Mouse (Mus musculus): ENCODE measurements around the gene 1700109H08Rik. TPM values are rescaled to one million over a fixed set of nuclear protein-coding genes. Genes with fewer than 3 reads are reported as not detected.
"Not testable (repeated sequence)": the region's sequence is repeated elsewhere in the genome, so short reads cannot be mapped to it uniquely, and the experiment has no call there.

1700109H08Rik gene
- 2.5 and 3.1 TPM in 2 replicates for polyA plus RNA-seq (2015; fragmentation: Nextera tagmentation; extraction: Ambion mirVana)

DNA sequence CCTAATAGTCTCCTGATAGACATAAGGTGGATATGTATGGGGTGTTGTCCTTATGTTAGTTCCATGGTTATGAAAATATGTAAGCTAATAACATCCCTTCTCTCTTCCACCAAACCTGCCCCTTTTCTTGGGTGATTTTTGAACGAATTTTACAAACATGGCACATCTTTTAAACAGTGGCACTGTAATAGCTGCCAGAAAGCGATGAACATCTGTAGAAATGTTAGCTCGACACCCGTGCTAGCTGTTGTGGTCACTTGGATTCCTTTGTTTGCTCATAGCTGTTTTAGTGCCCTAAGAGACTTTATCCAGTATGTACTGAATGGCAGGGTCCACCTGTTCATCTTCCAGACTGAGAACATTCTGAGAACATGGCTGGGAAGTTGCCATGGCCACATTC, at the start of gene 1700109H08Rik:
Gene 1700109H08Rik (plus strand): TSS at position 301 of the 400 bp plus-strand sequence.
- Histone ChIP-seq H3K4me1 (replicated peaks; ENCODE audit: control insufficient read depth, insufficient read depth, low read length) (no peaks in the 10 kb centered on the region), H3K4me3 (ENCODE audit: low read length) (no peak within 1 kb of the TSS), H3K36me3 (ENCODE audit: control insufficient read depth, insufficient read depth, low read length) (peaks cover 70% of the 10 kb centered on the region), H3K4me2 (ENCODE audit: low read depth, low read length) (no peak within 1 kb of the TSS), H3K9me3 (ENCODE audit: control insufficient read depth, low read length) (peaks cover 5% of the 10 kb centered on the region), H3K27ac (ENCODE audit: low read length) (no peak within 1 kb of the TSS), H3K27me3 (ENCODE audit: control insufficient read depth, insufficient read depth, low read depth, low read length) (no peaks in the 10 kb centered on the region), H3K9ac (ENCODE audit: low read length) (no peak within 1 kb of the TSS)
- no peak for ATAC-seq (ENCODE audit: low read depth)
- WGBS = 93% methylated on average over 4 of the region's 4 CpGs

GRCm38 (mm10) chr5:3521741-3522140, 49.6 kb upstream of the 1700109H08Rik start:
- no peaks in the 10 kb centered on the region for H3K9me3 ChIP-seq (ENCODE audit: control insufficient read depth, low read length)
- no peak for ATAC-seq (ENCODE audit: low read depth)
- no peaks in the 10 kb centered on the region for H3K27me3 ChIP-seq (ENCODE audit: control insufficient read depth, insufficient read depth, low read depth, low read length)
- H3K4me1 ChIP-seq (replicated peaks; ENCODE audit: control insufficient read depth, insufficient read depth, low read length) = no peaks in the 10 kb centered on the region
- no peak overlapping the region for H3K27ac ChIP-seq (ENCODE audit: low read length)
- H3K4me3 ChIP-seq (ENCODE audit: low read length) = no peak overlapping the region
- H3K9ac ChIP-seq (ENCODE audit: low read length) = no peak overlapping the region
- H3K36me3 ChIP-seq (ENCODE audit: control insufficient read depth, insufficient read depth, low read length) = peaks cover 16% of the 10 kb centered on the region
- WGBS = 91% methylated on average over 12 of the region's 12 CpGs
- no peak overlapping the region for H3K4me2 ChIP-seq (ENCODE audit: low read depth, low read length)

- Histone ChIP-seq H3K27me3 (ENCODE audit: control insufficient read depth, insufficient read depth, low read depth, low read length) (no peaks in the 10 kb centered on the region), H3K9me3 (ENCODE audit: control insufficient read depth, low read length) (no peaks in the 10 kb centered on the region), H3K4me3 (ENCODE audit: low read length) (no peak overlapping the region), H3K4me2 (ENCODE audit: low read depth, low read length) (no peak overlapping the region), H3K9ac (ENCODE audit: low read length) (no peak overlapping the region), H3K36me3 (ENCODE audit: control insufficient read depth, insufficient read depth, low read length) (peaks cover 16% of the 10 kb centered on the region), H3K27ac (ENCODE audit: low read length) (no peak overlapping the region), H3K4me1 (replicated peaks; ENCODE audit: control insufficient read depth, insufficient read depth, low read length) (no peaks in the 10 kb centered on the region)
- no peak for ATAC-seq (ENCODE audit: low read depth)
- WGBS = 85% methylated on average over 10 of the region's 10 CpGs
These were observed 48.5 kb upstream of the 1700109H08Rik start for GRCm38 (mm10) chr5:3522826-3523225.

DNA sequence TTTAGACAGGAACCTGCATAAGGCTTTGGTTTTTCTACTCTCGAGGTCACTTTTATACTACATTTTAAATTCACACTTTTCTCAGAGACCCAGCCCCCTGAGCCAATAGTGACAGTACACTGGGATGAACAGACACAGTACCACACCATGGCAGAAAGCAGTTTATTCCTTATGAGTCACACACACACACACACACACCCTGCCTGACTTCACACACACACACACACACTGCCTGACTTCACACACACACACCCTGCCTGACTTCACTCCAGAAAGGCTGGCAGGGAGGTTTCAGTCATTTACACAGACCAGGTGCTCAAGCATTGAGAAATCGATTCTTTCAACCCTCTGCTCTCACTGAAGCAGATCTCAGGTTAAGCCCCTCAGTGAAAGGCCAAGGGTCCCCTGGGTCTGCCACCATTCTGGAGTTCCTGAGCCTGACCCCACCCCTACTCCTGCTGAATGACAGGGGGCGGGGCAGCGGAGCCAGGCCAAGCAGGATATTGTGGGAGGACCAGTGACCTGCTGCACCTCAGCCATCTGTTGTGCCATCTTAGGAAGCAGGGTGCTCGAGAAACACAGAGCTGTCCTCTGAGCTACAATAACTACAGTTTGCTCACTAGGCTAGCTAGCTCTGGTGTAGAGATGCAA, 44.2 kb upstream of the 1700109H08Rik start:
- no peaks in the 10 kb centered on the region for H3K27me3 ChIP-seq (ENCODE audit: control insufficient read depth, insufficient read depth, low read depth, low read length)
- no peak overlapping the region for H3K4me3 ChIP-seq (ENCODE audit: low read length)
- no peak overlapping the region for H3K4me2 ChIP-seq (ENCODE audit: low read depth, low read length)
- no peak overlapping the region for H3K9ac ChIP-seq (ENCODE audit: low read length)
- no peak overlapping the region for H3K27ac ChIP-seq (ENCODE audit: low read length)
- no peaks in the 10 kb centered on the region for H3K4me1 ChIP-seq (replicated peaks; ENCODE audit: control insufficient read depth, insufficient read depth, low read length)
- 53% methylated on average over 5 of the region's 5 CpGs for WGBS
- H3K9me3 ChIP-seq (ENCODE audit: control insufficient read depth, low read length) = no peaks in the 10 kb centered on the region
- 0 out of 2 replicates have a peak, but pooled peaks have one; percentile 45 for ATAC-seq (ENCODE audit: low read depth)
- H3K36me3 ChIP-seq (ENCODE audit: control insufficient read depth, insufficient read depth, low read length) = peaks cover 2% of the 10 kb centered on the region; the same call in 1 of the 2 replicates

DNA sequence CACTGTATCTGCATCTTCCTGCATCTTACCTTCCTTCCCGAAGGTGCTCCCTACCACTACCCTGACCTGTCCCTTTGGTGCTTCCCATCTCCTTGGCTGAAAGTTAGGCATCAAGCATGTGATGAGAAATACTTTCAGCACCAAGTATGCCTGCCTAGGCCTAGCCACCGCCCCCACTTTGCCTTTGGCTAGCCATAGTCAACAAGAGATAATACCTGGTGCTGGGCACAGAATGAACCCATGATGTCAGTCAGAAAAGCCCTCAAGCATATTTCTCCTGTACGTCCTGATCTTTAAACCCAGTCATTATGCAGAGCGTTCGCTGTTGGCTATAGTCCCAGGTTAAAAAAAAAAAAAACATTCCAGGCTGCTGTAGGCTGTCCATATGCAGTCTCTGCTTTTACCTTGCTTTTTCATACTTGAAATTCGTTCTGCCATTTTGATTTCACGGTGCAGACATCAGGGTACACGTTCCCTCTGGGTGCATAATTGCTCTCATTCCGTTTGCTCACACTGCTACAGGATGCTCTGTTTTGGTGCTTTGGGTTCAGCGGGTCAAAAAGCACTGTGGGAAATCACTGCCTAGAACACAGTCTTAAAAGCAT, 41.7 kb upstream of the 1700109H08Rik start:
- Histone ChIP-seq H3K9ac (ENCODE audit: low read length) (no peak overlapping the region), H3K36me3 (ENCODE audit: control insufficient read depth, insufficient read depth, low read length) (no peaks in the 10 kb centered on the region), H3K9me3 (ENCODE audit: control insufficient read depth, low read length) (no peaks in the 10 kb centered on the region), H3K4me2 (ENCODE audit: low read depth, low read length) (no peak overlapping the region), H3K4me3 (ENCODE audit: low read length) (no peak overlapping the region), H3K4me1 (replicated peaks; ENCODE audit: control insufficient read depth, insufficient read depth, low read length) (no peaks in the 10 kb centered on the region), H3K27ac (ENCODE audit: low read length) (no peak overlapping the region), H3K27me3 (ENCODE audit: control insufficient read depth, insufficient read depth, low read depth, low read length) (no peaks in the 10 kb centered on the region)
- no peak for ATAC-seq (ENCODE audit: low read depth)
- WGBS = 75% methylated on average over 10 of the region's 10 CpGs

DNA sequence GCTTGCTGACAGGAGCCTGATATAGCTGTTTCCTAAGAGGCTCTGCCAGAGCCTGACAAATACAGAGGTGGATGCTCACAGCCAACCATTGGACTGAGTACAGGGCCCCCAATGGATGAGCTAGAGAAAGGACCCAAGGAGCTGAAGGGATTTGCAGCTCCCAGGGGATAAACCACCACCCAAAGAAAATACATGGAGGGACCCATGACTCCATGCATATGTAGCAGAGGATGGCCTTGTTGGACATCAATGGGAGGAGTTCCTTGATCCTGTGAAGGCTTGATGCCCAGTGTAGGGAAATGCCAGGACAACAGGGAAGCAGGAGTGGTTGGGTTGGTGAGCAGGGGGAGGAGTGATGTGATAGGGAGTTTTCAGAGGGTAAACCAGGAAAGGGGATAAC, 39.3 kb upstream of the 1700109H08Rik start:
- not testable (repeated sequence) for H3K9ac ChIP-seq (ENCODE audit: low read length); H3K27ac ChIP-seq (ENCODE audit: low read length); H3K36me3 ChIP-seq (ENCODE audit: control insufficient read depth, insufficient read depth, low read length); H3K4me3 ChIP-seq (ENCODE audit: low read length); H3K9me3 ChIP-seq (ENCODE audit: control insufficient read depth, low read length); H3K27me3 ChIP-seq (ENCODE audit: control insufficient read depth, insufficient read depth, low read depth, low read length); ATAC-seq (ENCODE audit: low read depth); H3K4me1 ChIP-seq (replicated peaks; ENCODE audit: control insufficient read depth, insufficient read depth, low read length); H3K4me2 ChIP-seq (ENCODE audit: low read depth, low read length)

DNA sequence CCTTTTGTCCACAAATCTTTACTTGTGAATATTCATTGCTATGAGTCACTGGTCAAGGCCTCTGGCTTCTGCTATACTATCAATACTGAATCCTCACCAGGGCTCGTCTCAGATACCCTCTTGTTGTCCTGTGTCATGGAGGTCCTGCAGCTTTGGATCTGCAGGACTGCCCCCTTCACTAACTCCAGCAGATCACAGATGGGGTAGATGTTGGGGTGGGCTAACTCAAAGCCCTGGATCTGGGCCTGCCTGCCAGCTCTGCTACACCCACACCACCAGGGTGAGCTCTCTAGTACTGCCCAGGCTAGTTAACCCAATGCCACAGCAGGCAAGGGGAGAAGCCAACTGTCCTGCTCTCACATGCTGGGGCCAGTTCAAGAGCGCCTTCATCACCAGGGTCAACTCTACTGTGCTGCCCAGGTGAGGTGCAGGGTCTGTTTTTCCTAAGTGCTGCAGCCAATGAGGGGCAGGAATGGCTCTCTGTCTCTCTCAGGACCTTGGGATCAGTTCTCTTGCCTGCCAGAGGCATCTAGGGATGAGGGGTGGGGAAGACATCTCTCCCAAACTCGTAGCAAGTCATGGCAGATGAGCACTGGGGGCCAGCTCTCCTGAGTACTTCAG, 34.7 kb upstream of the 1700109H08Rik start:
- Histone ChIP-seq H3K9ac (ENCODE audit: low read length) (no peak overlapping the region), H3K9me3 (ENCODE audit: control insufficient read depth, low read length) (no peaks in the 10 kb centered on the region), H3K4me3 (ENCODE audit: low read length) (no peak overlapping the region), H3K4me2 (ENCODE audit: low read depth, low read length) (no peak overlapping the region), H3K27me3 (ENCODE audit: control insufficient read depth, insufficient read depth, low read depth, low read length) (no peaks in the 10 kb centered on the region), H3K4me1 (replicated peaks; ENCODE audit: control insufficient read depth, insufficient read depth, low read length) (no peaks in the 10 kb centered on the region), H3K36me3 (ENCODE audit: control insufficient read depth, insufficient read depth, low read length) (no peaks in the 10 kb centered on the region), H3K27ac (ENCODE audit: low read length) (no peak overlapping the region)
- 74% methylated on average over 3 of the region's 3 CpGs for WGBS
- ATAC-seq (ENCODE audit: low read depth) = no peak

DNA sequence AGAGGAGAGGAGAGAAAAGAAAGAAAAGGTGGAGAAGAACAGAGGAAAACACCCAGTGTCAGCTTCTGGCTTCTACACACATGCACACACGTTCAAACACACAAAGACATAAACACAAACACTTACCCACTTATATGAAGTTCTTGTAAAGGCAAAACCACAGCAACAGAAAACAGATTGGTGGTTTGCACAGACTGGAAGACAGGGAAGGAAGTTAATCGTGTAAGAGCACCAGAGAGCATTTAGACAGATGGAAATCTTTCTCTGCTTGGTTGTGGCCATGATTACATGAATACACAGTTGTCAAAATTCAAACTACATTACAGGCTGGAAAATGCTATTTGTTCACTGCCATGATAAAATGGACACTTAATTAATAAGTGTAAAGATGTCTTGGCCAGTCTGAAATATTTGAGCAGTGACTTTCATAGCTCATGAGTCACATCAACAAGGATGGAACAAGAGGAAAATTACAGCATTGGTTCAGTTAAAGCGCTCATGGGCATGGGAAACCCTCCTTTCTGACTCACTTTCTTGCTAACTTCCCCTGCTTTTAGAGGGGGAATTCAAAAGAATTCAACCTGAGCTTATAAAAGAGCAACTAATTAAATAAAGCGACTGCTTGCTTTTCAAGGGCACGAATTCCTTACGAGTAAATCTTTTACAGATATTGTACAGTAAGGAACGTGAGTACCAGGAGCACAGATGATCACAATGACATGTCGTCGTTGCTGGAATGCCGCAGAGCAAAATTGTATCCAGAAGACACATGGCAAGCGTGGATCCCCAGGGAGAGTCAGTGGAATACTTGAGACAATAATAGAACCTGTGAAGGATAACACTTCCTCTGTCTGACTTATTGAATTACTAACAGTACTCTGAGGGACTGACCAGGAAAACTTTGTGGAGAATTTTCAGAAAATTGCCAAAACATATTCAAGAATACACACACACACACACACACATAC, 32.6 kb upstream of the 1700109H08Rik start:
- H3K4me3 ChIP-seq (ENCODE audit: low read length) = no peak overlapping the region
- no peak overlapping the region for H3K4me2 ChIP-seq (ENCODE audit: low read depth, low read length)
- H3K27me3 ChIP-seq (ENCODE audit: control insufficient read depth, insufficient read depth, low read depth, low read length) = no peaks in the 10 kb centered on the region
- 47% methylated on average over 11 of the region's 11 CpGs for WGBS
- H3K9ac ChIP-seq (ENCODE audit: low read length) = no peak overlapping the region
- peak overlapping the region; percentile 75 for H3K27ac ChIP-seq (ENCODE audit: low read length)
- H3K36me3 ChIP-seq (ENCODE audit: control insufficient read depth, insufficient read depth, low read length) = no peaks in the 10 kb centered on the region
- no peak for ATAC-seq (ENCODE audit: low read depth)
- H3K9me3 ChIP-seq (ENCODE audit: control insufficient read depth, low read length) = no peaks in the 10 kb centered on the region
- H3K4me1 ChIP-seq (replicated peaks; ENCODE audit: control insufficient read depth, insufficient read depth, low read length) = no peaks in the 10 kb centered on the region

DNA sequence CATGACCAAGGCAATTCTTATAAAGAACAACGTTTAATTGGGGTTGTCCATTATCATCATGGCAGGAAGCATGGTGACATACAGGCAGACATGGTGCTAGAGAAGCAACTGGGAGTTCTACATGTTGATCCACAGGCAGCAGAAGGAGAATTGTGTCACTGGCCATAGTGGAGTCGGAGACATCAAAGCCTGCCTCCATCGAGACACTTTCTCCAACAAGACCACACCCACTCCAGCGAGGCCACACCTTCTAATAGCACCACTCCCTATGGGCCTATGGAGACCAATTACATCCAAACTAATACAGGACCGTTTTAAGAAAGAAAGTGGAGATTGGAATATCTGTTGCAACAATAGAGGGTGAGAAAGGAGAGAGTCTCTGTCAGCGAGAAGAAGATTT, 29.5 kb upstream of the 1700109H08Rik start:
- Histone ChIP-seq H3K27me3 (ENCODE audit: control insufficient read depth, insufficient read depth, low read depth, low read length) (no peaks in the 10 kb centered on the region), H3K9me3 (ENCODE audit: control insufficient read depth, low read length) (no peaks in the 10 kb centered on the region), H3K27ac (ENCODE audit: low read length) (no peak overlapping the region), H3K4me3 (ENCODE audit: low read length) (no peak overlapping the region), H3K9ac (ENCODE audit: low read length) (no peak overlapping the region), H3K4me2 (ENCODE audit: low read depth, low read length) (no peak overlapping the region), H3K4me1 (replicated peaks; ENCODE audit: control insufficient read depth, insufficient read depth, low read length) (peaks cover 9% of the 10 kb centered on the region), H3K36me3 (ENCODE audit: control insufficient read depth, insufficient read depth, low read length) (no peaks in the 10 kb centered on the region)
- no peak for ATAC-seq (ENCODE audit: low read depth)
- 73% methylated on average over 6 of the region's 6 CpGs for WGBS
